Mouse (Mus musculus): ENCODE data around the gene Ywhah. TPM values are rescaled to one million over a fixed set of nuclear protein-coding genes. Genes with fewer than 3 reads are reported as not detected.

The Ywhah gene
- polyA plus RNA-seq, 1 experiment from 2014 or later, result 236 TPM

DNA sequence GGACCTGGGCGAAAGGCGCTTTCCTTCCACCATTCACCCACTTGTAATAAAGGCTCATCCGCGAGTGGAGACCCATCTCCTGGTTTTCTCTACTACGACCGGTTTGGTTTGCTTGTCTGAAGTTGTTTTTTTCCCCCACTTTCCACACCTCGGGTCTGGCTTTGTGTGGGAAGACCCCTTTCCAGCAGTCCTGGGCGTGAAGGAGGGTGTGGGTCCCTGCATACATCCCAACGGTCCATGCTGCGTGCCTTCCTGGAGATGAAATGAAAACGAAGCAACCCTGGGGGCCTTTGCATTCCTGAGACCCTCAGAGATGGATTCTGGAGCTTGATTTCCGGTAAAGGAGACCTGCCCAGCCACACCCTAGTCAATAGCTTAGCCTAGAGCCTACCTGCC, 808 bp downstream of the Ywhah start:
- Histone ChIP-seq H3K9ac (ENCODE audit: low read depth, low read length) (peak overlapping the region; percentile 91), H3K9me3 (replicated peaks; ENCODE audit: low read length) (no peaks in the 10 kb centered on the region), H3K27ac (peak overlapping the region; percentile 96), H3K4me2 (ENCODE audit: low read length) (peak overlapping the region; percentile 89), H3K27me3 (ENCODE audit: insufficient read depth, low read length) (no peaks in the 10 kb centered on the region), H3K36me3 (ENCODE audit: insufficient read depth, low read length) (no peaks in the 10 kb centered on the region), H3K4me1 (replicated peaks; ENCODE audit: insufficient read depth, low read length) (peaks cover 6% of the 10 kb centered on the region; the same call in 1 of the 2 replicates), H3K4me3 (replicated peaks; ENCODE audit: low read depth, low read length) (peak overlapping the region; percentile 79)
- ATAC-seq (replicated peaks; ENCODE audit: low FRiP score, low read depth) (no peak), DNase-seq (ENCODE audit: low spot score) (no peak)
- TF ChIP-seq CTCF (IDR thresholded peaks at IDR 0.05; ENCODE audit: low read depth), result no peak
- WGBS, result 0% methylated on average over 12 of the region's 12 CpGs

DNA sequence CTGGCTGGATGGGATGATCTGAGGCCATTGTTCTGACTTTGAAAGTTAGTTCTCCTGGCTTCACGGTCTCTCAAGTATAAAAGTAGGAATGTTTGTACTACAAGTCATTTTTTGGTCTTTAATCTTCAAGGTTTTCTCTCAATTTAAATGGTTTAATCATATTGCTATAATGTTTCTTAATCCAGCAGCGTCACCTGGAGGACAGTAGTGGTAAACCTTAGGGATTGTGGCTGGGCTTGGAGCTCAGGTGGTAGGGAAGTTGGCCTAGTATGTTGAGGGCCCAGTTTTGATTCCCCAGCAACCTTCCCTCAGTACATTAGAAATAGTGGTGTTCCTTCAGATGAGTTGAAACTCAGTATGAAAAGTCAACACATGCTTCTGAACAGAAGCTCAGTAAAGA, 3.0 kb downstream of the Ywhah start:
- H3K27ac ChIP-seq, result no peak overlapping the region
- TF ChIP-seq CTCF (IDR thresholded peaks at IDR 0.05; ENCODE audit: low read depth), result peak; percentile 63
- no peak overlapping the region for H3K9ac ChIP-seq (ENCODE audit: low read depth, low read length)
- no peak for DNase-seq (ENCODE audit: low spot score)
- no peak overlapping the region for H3K4me2 ChIP-seq (ENCODE audit: low read length)
- no peaks in the 10 kb centered on the region for H3K36me3 ChIP-seq (ENCODE audit: insufficient read depth, low read length)
- peaks cover 6% of the 10 kb centered on the region; the same call in 1 of the 2 replicates for H3K4me1 ChIP-seq (replicated peaks; ENCODE audit: insufficient read depth, low read length)
- WGBS, result 79% methylated on average over 2 of the region's 2 CpGs
- H3K9me3 ChIP-seq (replicated peaks; ENCODE audit: low read length), result no peaks in the 10 kb centered on the region
- ATAC-seq (replicated peaks; ENCODE audit: low FRiP score, low read depth), result no peak
- H3K27me3 ChIP-seq (ENCODE audit: insufficient read depth, low read length), result no peaks in the 10 kb centered on the region
- H3K4me3 ChIP-seq (replicated peaks; ENCODE audit: low read depth, low read length), result no peak overlapping the region

- DNase-seq (ENCODE audit: low spot score), result no peak
- no peak overlapping the region for H3K4me3 ChIP-seq (replicated peaks; ENCODE audit: low read depth, low read length)
- peaks cover 6% of the 10 kb centered on the region; the same call in 1 of the 2 replicates for H3K4me1 ChIP-seq (replicated peaks; ENCODE audit: insufficient read depth, low read length)
- H3K27me3 ChIP-seq (ENCODE audit: insufficient read depth, low read length), result no peaks in the 10 kb centered on the region
- WGBS, result 90% methylated on average over 4 of the region's 4 CpGs
- no peak for TF ChIP-seq CTCF (IDR thresholded peaks at IDR 0.05; ENCODE audit: low read depth)
- H3K9ac ChIP-seq (ENCODE audit: low read depth, low read length), result no peak overlapping the region
- H3K4me2 ChIP-seq (ENCODE audit: low read length), result no peak overlapping the region
- H3K27ac ChIP-seq, result no peak overlapping the region
- no peak for ATAC-seq (replicated peaks; ENCODE audit: low FRiP score, low read depth)
- H3K36me3 ChIP-seq (ENCODE audit: insufficient read depth, low read length), result 0 out of 2 replicates have a peak, but pooled peaks cover 3% of the 10 kb centered on the region
- no peaks in the 10 kb centered on the region for H3K9me3 ChIP-seq (replicated peaks; ENCODE audit: low read length)
Measured at GRCm38 (mm10) chr5:33023337-33023736, 4.7 kb downstream of the Ywhah start.

- Histone ChIP-seq H3K4me1 (replicated peaks; ENCODE audit: insufficient read depth, low read length) (peaks cover 6% of the 10 kb centered on the region; the same call in 1 of the 2 replicates), H3K27ac (no peak overlapping the region), H3K27me3 (ENCODE audit: insufficient read depth, low read length) (no peaks in the 10 kb centered on the region), H3K4me2 (ENCODE audit: low read length) (no peak overlapping the region), H3K9ac (ENCODE audit: low read depth, low read length) (no peak overlapping the region), H3K4me3 (replicated peaks; ENCODE audit: low read depth, low read length) (no peak overlapping the region), H3K36me3 (ENCODE audit: insufficient read depth, low read length) (0 out of 2 replicates have a peak, but pooled peaks cover 8% of the 10 kb centered on the region), H3K9me3 (replicated peaks; ENCODE audit: low read length) (no peaks in the 10 kb centered on the region)
- ATAC-seq (replicated peaks; ENCODE audit: low FRiP score, low read depth) (no peak), DNase-seq (ENCODE audit: low spot score) (peak; percentile 44)
- no peak for TF ChIP-seq CTCF (IDR thresholded peaks at IDR 0.05; ENCODE audit: low read depth)
- 36% methylated on average over 5 of the region's 5 CpGs for WGBS
Measured at GRCm38 (mm10) chr5:33024474-33024873, 5.9 kb downstream of the Ywhah start.

DNA sequence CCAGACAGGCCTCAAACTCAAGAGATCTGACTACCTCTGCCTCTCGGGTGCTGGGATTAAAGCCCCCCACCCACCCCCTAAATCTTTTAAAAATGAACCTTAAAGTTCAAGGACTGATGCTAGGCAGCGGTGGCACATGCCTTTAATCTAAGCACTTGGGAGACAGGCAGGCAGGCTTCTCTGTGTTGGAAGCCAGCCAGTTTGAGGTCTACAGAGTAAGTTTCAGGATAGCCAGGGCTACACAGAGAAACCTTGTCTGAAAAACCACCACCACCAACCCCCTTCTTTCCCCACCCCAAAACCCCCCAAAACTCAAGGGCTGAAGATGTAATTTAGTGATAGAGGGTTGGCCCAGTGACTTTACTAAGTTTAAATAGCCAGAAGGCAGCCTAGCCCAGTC, 10.0 kb downstream of the Ywhah start:
- no peak overlapping the region for H3K9ac ChIP-seq (ENCODE audit: low read depth, low read length)
- WGBS, result 68% methylated on average over 2 of the region's 2 CpGs
- 0 out of 2 replicates have a peak, but pooled peaks cover 8% of the 10 kb centered on the region for H3K36me3 ChIP-seq (ENCODE audit: insufficient read depth, low read length)
- H3K4me3 ChIP-seq (replicated peaks; ENCODE audit: low read depth, low read length), result no peak overlapping the region
- H3K27ac ChIP-seq, result no peak overlapping the region
- ATAC-seq (replicated peaks; ENCODE audit: low FRiP score, low read depth) (no peak), DNase-seq (ENCODE audit: low spot score) (no peak)
- H3K27me3 ChIP-seq (ENCODE audit: insufficient read depth, low read length), result no peaks in the 10 kb centered on the region
- TF ChIP-seq CTCF (IDR thresholded peaks at IDR 0.05; ENCODE audit: low read depth), result no peak
- H3K9me3 ChIP-seq (replicated peaks; ENCODE audit: low read length), result no peaks in the 10 kb centered on the region
- no peak overlapping the region for H3K4me2 ChIP-seq (ENCODE audit: low read length)
- H3K4me1 ChIP-seq (replicated peaks; ENCODE audit: insufficient read depth, low read length), result peaks cover 6% of the 10 kb centered on the region; the same call in 1 of the 2 replicates

- peak; percentile 45 for DNase-seq (ENCODE audit: low spot score)
Measured at GRCm38 (mm10) chr5:33030425-33031175, 12.0 kb downstream of the Ywhah start.

More at GRCm38 (mm10) chr5:33030425-33031175, 12.0 kb downstream of the Ywhah start:
- H3K9ac ChIP-seq (ENCODE audit: low read depth, low read length), result no peak overlapping the region
- H3K4me2 ChIP-seq (ENCODE audit: low read length), result no peak overlapping the region
- TF ChIP-seq CTCF (IDR thresholded peaks at IDR 0.05; ENCODE audit: low read depth), result no peak
- no peaks in the 10 kb centered on the region for H3K27me3 ChIP-seq (ENCODE audit: insufficient read depth, low read length)
- 0 out of 2 replicates have a peak, but pooled peaks cover 8% of the 10 kb centered on the region for H3K36me3 ChIP-seq (ENCODE audit: insufficient read depth, low read length)
- 68% methylated on average over 4 of the region's 4 CpGs for WGBS
- no peak overlapping the region for H3K4me3 ChIP-seq (replicated peaks; ENCODE audit: low read depth, low read length)
- H3K27ac ChIP-seq, result no peak overlapping the region
- no peak for ATAC-seq (replicated peaks; ENCODE audit: low FRiP score, low read depth)
- H3K4me1 ChIP-seq (replicated peaks; ENCODE audit: insufficient read depth, low read length), result no peaks in the 10 kb centered on the region
- no peaks in the 10 kb centered on the region for H3K9me3 ChIP-seq (replicated peaks; ENCODE audit: low read length)

Measured in kidney, postnatal 0 days (tissue).